Mouse (Mus musculus): ENCODE measurements around the gene Skap2. TPM values are rescaled to one million over a fixed set of nuclear protein-coding genes. Genes with fewer than 3 reads are reported as not detected.

Gene Skap2
- polyA plus RNA-seq, 1 experiment, result 25.6 TPM

GRCm38 (mm10) chr6:51901544-51901943 is 110.8 kb downstream of the Skap2 start:
- H3K36me3 ChIP-seq (ENCODE audit: control insufficient read depth, insufficient read depth), result no peaks in the 10 kb centered on the region
- no peak for TF ChIP-seq POLR2A (IDR thresholded peaks at IDR 0.05; ENCODE audit: insufficient read length, low read depth)
- TF ChIP-seq REST (IDR thresholded peaks at IDR 0.05; ENCODE audit: insufficient read depth, insufficient read length), result no peak
- TF ChIP-seq SRF (IDR thresholded peaks at IDR 0.05; ENCODE audit: control insufficient read depth, insufficient read length, low read depth), result no peak
- TF ChIP-seq POLR2AphosphoS2 (IDR thresholded peaks at IDR 0.05; ENCODE audit: insufficient read length, low read depth), result no peak
- no peak for TF ChIP-seq CEBPB (IDR thresholded peaks at IDR 0.05; ENCODE audit: insufficient read depth, poor library complexity, severe bottlenecking)
- TF ChIP-seq E2F4 (IDR thresholded peaks at IDR 0.05; ENCODE audit: insufficient read depth), result no peak
- no peak for TF ChIP-seq MYOG (IDR thresholded peaks at IDR 0.05; ENCODE audit: control insufficient read depth in 1 of 3, insufficient read depth in 1 of 3, insufficient read length in 2 of 3, low read depth in 2 of 3)
- TF ChIP-seq MYOD1 (IDR thresholded peaks at IDR 0.05; ENCODE audit: control insufficient read depth in 1 of 3, insufficient read length in 2 of 3, low read depth in 2 of 3), result no peak
- TF ChIP-seq USF1 (IDR thresholded peaks at IDR 0.05; ENCODE audit: low read depth), result no peak
- TF ChIP-seq MAX (IDR thresholded peaks at IDR 0.05; ENCODE audit: low read depth), result no peak
- TF ChIP-seq TCF3 (IDR thresholded peaks at IDR 0.05; ENCODE audit: insufficient read length, low read depth), result no peak
- TF ChIP-seq TCF12 (IDR thresholded peaks at IDR 0.05; ENCODE audit: insufficient read depth, poor library complexity, severe bottlenecking), result no peak
- H3K4me3 ChIP-seq, result no peak overlapping the region
- no peaks in the 10 kb centered on the region for H3K27me3 ChIP-seq (ENCODE audit: control insufficient read depth, insufficient read depth, insufficient read length)
- H3ac ChIP-seq (ENCODE audit: control insufficient read depth, insufficient read length), result no peak overlapping the region
- H3K4me2 ChIP-seq (ENCODE audit: low read depth), result no peak overlapping the region
- H3K79me2 ChIP-seq (ENCODE audit: control insufficient read depth, insufficient read depth), result no peaks in the 10 kb centered on the region

GRCm38 (mm10) chr6:51898318-51898994 is 113.9 kb downstream of the Skap2 start:
- TF ChIP-seq REST (IDR thresholded peaks at IDR 0.05; ENCODE audit: insufficient read depth, insufficient read length) (no peak), TCF3 (IDR thresholded peaks at IDR 0.05; ENCODE audit: insufficient read length, low read depth) (no peak), TCF12 (IDR thresholded peaks at IDR 0.05; ENCODE audit: insufficient read depth, poor library complexity, severe bottlenecking) (no peak), MYOD1 (IDR thresholded peaks at IDR 0.05; ENCODE audit: control insufficient read depth in 1 of 3, insufficient read length in 2 of 3, low read depth in 2 of 3) (no peak), CEBPB (IDR thresholded peaks at IDR 0.05; ENCODE audit: insufficient read depth, poor library complexity, severe bottlenecking) (no peak), POLR2AphosphoS2 (IDR thresholded peaks at IDR 0.05; ENCODE audit: insufficient read length, low read depth) (no peak), SRF (IDR thresholded peaks at IDR 0.05; ENCODE audit: control insufficient read depth, insufficient read length, low read depth) (no peak), USF1 (IDR thresholded peaks at IDR 0.05; ENCODE audit: low read depth) (no peak), MYOG (IDR thresholded peaks at IDR 0.05; ENCODE audit: control insufficient read depth in 1 of 3, insufficient read depth in 1 of 3, insufficient read length in 2 of 3, low read depth in 2 of 3) (no peak), E2F4 (IDR thresholded peaks at IDR 0.05; ENCODE audit: insufficient read depth) (no peak), POLR2A (IDR thresholded peaks at IDR 0.05; ENCODE audit: insufficient read length, low read depth) (no peak), MAX (IDR thresholded peaks at IDR 0.05; ENCODE audit: low read depth) (no peak)
- H3K4me2 ChIP-seq (ENCODE audit: low read depth), result no peak overlapping the region
- H3K79me2 ChIP-seq (ENCODE audit: control insufficient read depth, insufficient read depth), result no peaks in the 10 kb centered on the region
- no peak overlapping the region for H3K4me3 ChIP-seq
- H3ac ChIP-seq (ENCODE audit: control insufficient read depth, insufficient read length), result no peak overlapping the region
- no peaks in the 10 kb centered on the region for H3K27me3 ChIP-seq (ENCODE audit: control insufficient read depth, insufficient read depth, insufficient read length)
- no peaks in the 10 kb centered on the region for H3K36me3 ChIP-seq (ENCODE audit: control insufficient read depth, insufficient read depth)

GRCm38 (mm10) chr6:51895753-51896152 is 116.6 kb downstream of the Skap2 start:
- H3K36me3 ChIP-seq (ENCODE audit: control insufficient read depth, insufficient read depth), result no peaks in the 10 kb centered on the region
- TF ChIP-seq E2F4 (IDR thresholded peaks at IDR 0.05; ENCODE audit: insufficient read depth), result no peak
- no peak for TF ChIP-seq TCF3 (IDR thresholded peaks at IDR 0.05; ENCODE audit: insufficient read length, low read depth)
- H3K4me3 ChIP-seq, result no peak overlapping the region

GRCm38 (mm10) chr6:51894717-51895116 is 117.6 kb downstream of the Skap2 start:
- Histone ChIP-seq H3ac (ENCODE audit: control insufficient read depth, insufficient read length) (no peak overlapping the region), H3K27me3 (ENCODE audit: control insufficient read depth, insufficient read depth, insufficient read length) (no peaks in the 10 kb centered on the region), H3K36me3 (ENCODE audit: control insufficient read depth, insufficient read depth) (no peaks in the 10 kb centered on the region), H3K4me2 (ENCODE audit: low read depth) (no peak overlapping the region), H3K79me2 (ENCODE audit: control insufficient read depth, insufficient read depth) (no peaks in the 10 kb centered on the region), H3K4me3 (no peak overlapping the region)
- TF ChIP-seq TCF3 (IDR thresholded peaks at IDR 0.05; ENCODE audit: insufficient read length, low read depth), result no peak
- TF ChIP-seq MYOD1 (IDR thresholded peaks at IDR 0.05; ENCODE audit: control insufficient read depth in 1 of 3, insufficient read length in 2 of 3, low read depth in 2 of 3), result no peak
- TF ChIP-seq REST (IDR thresholded peaks at IDR 0.05; ENCODE audit: insufficient read depth, insufficient read length), result no peak
- TF ChIP-seq POLR2AphosphoS2 (IDR thresholded peaks at IDR 0.05; ENCODE audit: insufficient read length, low read depth), result no peak
- TF ChIP-seq TCF12 (IDR thresholded peaks at IDR 0.05; ENCODE audit: insufficient read depth, poor library complexity, severe bottlenecking), result no peak
- TF ChIP-seq E2F4 (IDR thresholded peaks at IDR 0.05; ENCODE audit: insufficient read depth), result no peak
- no peak for TF ChIP-seq MAX (IDR thresholded peaks at IDR 0.05; ENCODE audit: low read depth)
- TF ChIP-seq USF1 (IDR thresholded peaks at IDR 0.05; ENCODE audit: low read depth), result no peak
- TF ChIP-seq SRF (IDR thresholded peaks at IDR 0.05; ENCODE audit: control insufficient read depth, insufficient read length, low read depth), result no peak
- no peak for TF ChIP-seq MYOG (IDR thresholded peaks at IDR 0.05; ENCODE audit: control insufficient read depth in 1 of 3, insufficient read depth in 1 of 3, insufficient read length in 2 of 3, low read depth in 2 of 3)
- TF ChIP-seq POLR2A (IDR thresholded peaks at IDR 0.05; ENCODE audit: insufficient read length, low read depth), result no peak
- TF ChIP-seq CEBPB (IDR thresholded peaks at IDR 0.05; ENCODE audit: insufficient read depth, poor library complexity, severe bottlenecking), result no peak

More at GRCm38 (mm10) chr6:51895753-51896152, 116.6 kb downstream of the Skap2 start:
- Histone ChIP-seq H3K27me3 (ENCODE audit: control insufficient read depth, insufficient read depth, insufficient read length) (no peaks in the 10 kb centered on the region), H3ac (ENCODE audit: control insufficient read depth, insufficient read length) (no peak overlapping the region), H3K79me2 (ENCODE audit: control insufficient read depth, insufficient read depth) (no peaks in the 10 kb centered on the region), H3K4me2 (ENCODE audit: low read depth) (no peak overlapping the region)

All from myocyte (in vitro differentiated cells).